Mouse (Mus musculus): ENCODE data around the gene Scn1a. TPM values are rescaled to one million over a fixed set of nuclear protein-coding genes. Genes with fewer than 3 reads are reported as not detected.

Scn1a gene
- polyA plus RNA-seq (2012; rRNA removed; ENCODE audit: low replicate concordance), result 0.04 and 0.14 TPM in 2 replicates

DNA sequence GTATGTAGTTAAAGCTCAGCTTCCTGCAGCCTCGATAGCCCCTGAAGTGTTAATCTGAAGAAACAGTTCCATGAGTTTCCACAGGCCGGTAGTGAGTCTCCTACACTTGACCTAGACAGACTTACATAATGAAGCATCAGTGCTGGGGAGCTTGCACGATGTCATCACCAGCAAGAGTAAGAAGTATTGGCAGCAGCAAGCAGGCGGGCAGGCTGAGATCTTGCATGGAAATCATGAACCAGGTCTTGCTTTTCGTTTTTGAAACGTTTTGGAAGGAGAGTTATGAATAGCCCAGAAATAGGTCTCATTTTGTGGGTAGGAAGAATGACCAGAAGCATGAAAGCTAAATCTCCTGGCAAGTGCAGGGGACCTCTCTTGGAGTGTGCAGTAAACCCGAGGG, at the start of gene Scn1a:
Gene Scn1a, minus strand, starts transcription at position 130 of the 400 bp plus-strand sequence.

GRCm38 (mm10) chr2:66256220-66257131, 184.2 kb downstream of the Scn1a start, which contains the start of gene Ttc21b:
Ttc21b (minus strand) TSS chr2:66256617.

Other genes starting within 250 kb of the Scn1a start
- gene Ttc21b, start 184.2 kb downstream of the Scn1a start, polyA plus RNA-seq (2012; rRNA removed; ENCODE audit: low replicate concordance), result 2.5 and 7.5 TPM in 2 replicates
- gene Scn9a, start 194.1 kb upstream of the Scn1a start, polyA plus RNA-seq (2012; rRNA removed; ENCODE audit: low replicate concordance), result not detected in 2 replicates

Data from subcutaneous adipose tissue, adult 2 months (tissue).